ENCODE assay signal across 23 mouse cellular contexts in the genomic region with DNA sequence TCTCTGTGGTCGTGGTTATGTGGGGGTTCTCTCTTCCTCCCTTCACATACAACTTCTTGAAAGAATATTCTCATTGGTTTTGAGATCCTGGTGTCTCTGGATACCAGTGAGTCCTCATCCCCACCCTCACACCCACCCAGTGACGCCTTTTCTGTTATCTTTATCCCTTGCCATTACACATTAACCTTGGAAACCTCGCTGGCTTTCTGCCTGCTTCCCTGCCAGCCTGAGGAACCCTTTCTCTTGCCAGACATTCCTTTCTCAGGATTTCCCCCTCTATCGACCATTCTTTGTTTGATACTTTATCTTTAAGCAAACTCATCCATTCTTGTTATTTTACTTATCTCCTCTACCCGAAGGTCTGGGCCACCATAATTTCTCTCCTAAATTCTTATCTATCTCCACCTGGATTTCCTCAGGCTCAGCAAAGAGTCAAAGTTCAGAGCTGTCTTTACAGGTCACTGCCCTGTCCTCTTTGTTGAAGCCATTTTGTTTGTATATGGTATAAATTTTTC.
DNase-seq lines count a peak whose midpoint lies in the region; ATAC-seq and TF ChIP-seq lines count a peak whose summit lies in the region.
"Had no signal": no experiment of that assay in that cellular context is flagged by ENCODE, and none has a peak within 500 bp of the region (broad histone marks: within the 10 kb centered on the region; RNA-seq: fewer than 3 reads in every experiment).

No protein-coding gene starts in this region.

- DNase-seq in adrenal gland, adult 2 months, result peak; percentile 6
- no peak for DNase-seq in adrenal gland, postnatal 10 days
- DNase-seq in liver, adult 2 months (ENCODE audit: extremely low read depth, low read depth, low spot score), result peak; percentile 68
- peak; percentile 46 to 67 for DNase-seq in kidney, postnatal 25 days
- DNase-seq in ovary, postnatal 14 days (ENCODE audit: low spot score), result no peak
- DNase-seq: adrenal gland, postnatal 14 days; B cell, adult 2 months; cerebellum, adult 18-20 months; cerebellum, adult 9-11 months; cerebellum, postnatal 36 days; gastrocnemius, postnatal 10 days; heart, adult 18-20 months; heart, postnatal 10 days; heart, postnatal 4 days had no signal

- H3K79me2 ChIP-seq in liver, adult 2 months (ENCODE audit: control insufficient read depth, insufficient read depth, low read length), result no peaks in the 10 kb centered on the region

- no peaks in the 10 kb centered on the region for H3K27me3 ChIP-seq in liver, adult 2 months (ENCODE audit: control insufficient read depth, insufficient read depth, low read length)
- H3K27me3 ChIP-seq in liver, embryonic 12.5 days (replicated peaks), result no peaks in the 10 kb centered on the region
- no peaks in the 10 kb centered on the region for H3K27me3 ChIP-seq in hindbrain, embryonic 16.5 days (replicated peaks; ENCODE audit: control insufficient read depth, insufficient read depth, low read length)
- H3K27me3 ChIP-seq: forebrain, embryonic 12.5 days; hindbrain, embryonic 12.5 days had no signal

- H3K27ac ChIP-seq in liver, adult 2 months (replicated peaks; ENCODE audit: insufficient read depth, low read depth, low read length), result no peak overlapping the region
- no peak overlapping the region for H3K27ac ChIP-seq in liver, embryonic 12.5 days
- no peak overlapping the region for H3K27ac ChIP-seq in hindbrain, embryonic 16.5 days (ENCODE audit: low read depth, low read length)
- H3K27ac ChIP-seq: embryonic facial prominence, embryonic 13.5 days; forebrain, embryonic 12.5 days; heart, embryonic 10.5 days; hindbrain, embryonic 12.5 days had no signal

- peaks cover 2% of the 10 kb centered on the region; the same call in 1 of the 2 replicates for H3K4me1 ChIP-seq in liver, adult 2 months (ENCODE audit: control insufficient read depth, insufficient read depth, low read length)
- no peaks in the 10 kb centered on the region for H3K4me1 ChIP-seq in liver, embryonic 12.5 days
- H3K4me1 ChIP-seq in hindbrain, embryonic 16.5 days (ENCODE audit: control insufficient read depth, insufficient read depth, low read depth, low read length), result no peaks in the 10 kb centered on the region
- H3K4me1 ChIP-seq: embryonic facial prominence, embryonic 13.5 days; forebrain, embryonic 12.5 days; heart, embryonic 10.5 days; hindbrain, embryonic 12.5 days had no signal

- no peak for TF ChIP-seq CTCF in liver, adult 2 months (IDR thresholded peaks at IDR 0.05; ENCODE audit: low read depth, low read length)

- no peak overlapping the region for H3K4me2 ChIP-seq in liver, embryonic 12.5 days
- no peak overlapping the region for H3K4me2 ChIP-seq in hindbrain, embryonic 16.5 days (ENCODE audit: low read length)
- H3K4me2 ChIP-seq: embryonic facial prominence, embryonic 13.5 days; forebrain, embryonic 12.5 days; hindbrain, embryonic 12.5 days had no signal

- WGBS in liver, adult 2 months, result 16% methylated on average over 5 of the region's 5 CpGs
- 23% methylated on average over 5 of the region's 5 CpGs for WGBS in liver, embryonic 12.5 days (ENCODE audit: insufficient replicate concordance)
- WGBS in hindbrain, embryonic 16.5 days, result 72% methylated on average over 5 of the region's 5 CpGs

- H3K9me3 ChIP-seq in liver, embryonic 12.5 days (replicated peaks), result no peaks in the 10 kb centered on the region
- no peaks in the 10 kb centered on the region for H3K9me3 ChIP-seq in hindbrain, embryonic 16.5 days (ENCODE audit: control insufficient read depth, low read length)
- H3K9me3 ChIP-seq: embryonic facial prominence, embryonic 13.5 days; forebrain, embryonic 12.5 days; heart, embryonic 10.5 days; hindbrain, embryonic 12.5 days had no signal

- H3K4me3 ChIP-seq in liver, adult 2 months (ENCODE audit: insufficient read depth, low read depth, low read length), result no peak overlapping the region
- no peak overlapping the region for H3K4me3 ChIP-seq in liver, embryonic 12.5 days
- H3K4me3 ChIP-seq in hindbrain, embryonic 16.5 days (ENCODE audit: low read length), result no peak overlapping the region
- H3K4me3 ChIP-seq: embryonic facial prominence, embryonic 13.5 days; forebrain, embryonic 12.5 days; heart, embryonic 10.5 days; hindbrain, embryonic 12.5 days had no signal

- no peaks in the 10 kb centered on the region for H3K36me3 ChIP-seq in liver, adult 2 months (ENCODE audit: control insufficient read depth, insufficient read depth, low read length)
- no peaks in the 10 kb centered on the region for H3K36me3 ChIP-seq in liver, embryonic 12.5 days
- H3K36me3 ChIP-seq in hindbrain, embryonic 16.5 days (ENCODE audit: control insufficient read depth, insufficient read depth, low read length), result no peaks in the 10 kb centered on the region
- H3K36me3 ChIP-seq: embryonic facial prominence, embryonic 13.5 days; forebrain, embryonic 12.5 days; G1E; heart, embryonic 10.5 days; hindbrain, embryonic 12.5 days had no signal

- no peak for TF ChIP-seq POLR2A in liver, adult 2 months (IDR thresholded peaks at IDR 0.05; ENCODE audit: extremely low read depth, insufficient read depth, low read length)

- no peak for ATAC-seq in liver, embryonic 12.5 days
- no peak for ATAC-seq in hindbrain, embryonic 16.5 days
- ATAC-seq: CD4-positive, CD25-positive, alpha-beta regulatory T cell, adult 4 months; forebrain, embryonic 16.5 days had no signal

- H3K9ac ChIP-seq in liver, adult 2 months (ENCODE audit: low read depth, low read length), result no peak overlapping the region
- no peak overlapping the region for H3K9ac ChIP-seq in liver, embryonic 12.5 days
- H3K9ac ChIP-seq in hindbrain, embryonic 16.5 days (ENCODE audit: low read depth, low read length), result no peak overlapping the region
- H3K9ac ChIP-seq: embryonic facial prominence, embryonic 13.5 days; forebrain, embryonic 12.5 days; hindbrain, embryonic 12.5 days had no signal

Comparison
In these comparisons a context has a peak if more than half of its experiments do, and no peak if none do; other contexts are left out.
1. DNase-seq: peak in adrenal gland, adult 2 months (single experiment), liver, adult 2 months (single experiment) and kidney, postnatal 25 days (2 of 2); none in adrenal gland, postnatal 10 days (single experiment) and ovary, postnatal 14 days (single experiment).